Mouse (Mus musculus) v-Abl transformed pro-B cells (cell line): ENCODE measurements around the gene Adgrf3.

Experiments
- in situ Hi-C, 2 experiments: fragments of 400-800 bp; cut with MboI; formaldehyde crosslinking; loops; one replicate each; pipeline ENCODE4 v1.15.1; 2025; ENCODE audit not compliant: unreplicated experiment in 2 of 2

Adgrf3 gene

GRCm38 (mm10) chr5:30204441-30204840 lies 1.1 kb downstream of the Adgrf3 start:
- in situ Hi-C loops, result no loop called here

DNA sequence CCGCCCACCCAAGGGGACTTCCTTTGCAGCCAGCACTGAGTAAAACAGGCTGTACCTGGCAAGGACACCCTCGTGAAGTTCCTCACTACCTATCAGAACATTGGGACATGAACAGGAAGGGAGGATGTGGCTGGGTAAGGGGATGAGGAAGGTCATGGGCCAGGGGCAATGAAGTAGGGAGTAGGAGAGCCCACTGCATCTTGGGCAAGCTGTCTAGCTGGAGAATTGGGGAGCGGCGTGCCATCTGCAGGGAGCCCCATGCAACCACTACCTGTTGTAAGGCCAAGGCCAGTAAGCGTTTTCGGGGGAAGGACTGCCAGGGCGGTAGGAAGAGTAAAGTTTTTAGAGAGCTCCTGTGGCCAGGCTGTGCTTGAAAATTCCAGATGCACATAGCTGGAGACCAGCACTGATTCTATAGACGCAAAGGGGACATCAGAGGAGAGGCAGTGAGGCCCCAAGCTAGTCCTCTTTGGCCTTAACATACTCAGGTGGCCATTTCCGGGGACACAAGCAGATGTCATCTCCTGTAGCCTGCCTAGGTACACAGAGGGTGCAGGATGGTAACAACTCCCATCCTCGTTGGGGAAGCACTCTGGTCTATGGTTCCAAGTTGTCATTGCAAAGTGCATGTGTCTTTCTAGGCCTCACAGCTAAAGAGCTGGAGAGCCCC lies 2.2 kb downstream of the Adgrf3 start:
- in situ Hi-C loops, result no loop called here

- in situ Hi-C loops, result no loop called here
Measured at GRCm38 (mm10) chr5:30202221-30202620, 3.3 kb downstream of the Adgrf3 start.

DNA sequence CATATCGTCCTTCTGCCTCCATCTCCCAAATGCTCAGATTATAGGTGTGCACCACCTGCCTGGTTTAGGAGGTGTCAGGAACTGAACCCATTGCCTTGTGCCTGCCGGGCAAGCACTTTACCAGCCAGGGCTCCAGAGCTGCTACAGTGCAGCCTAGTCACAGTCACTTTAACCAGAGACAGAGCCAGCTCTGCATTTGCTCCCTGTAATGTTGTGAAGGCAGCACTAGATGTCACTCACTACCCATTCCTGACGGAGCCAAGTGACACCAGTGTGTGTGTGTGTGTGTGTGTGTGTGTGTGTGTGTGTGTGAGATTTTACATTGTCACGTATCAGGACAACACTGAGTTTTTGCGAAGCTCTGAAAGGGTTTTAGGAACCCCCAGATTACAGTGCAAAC lies 4.0 kb downstream of the Adgrf3 start:
- in situ Hi-C loops, result no loop called here

DNA sequence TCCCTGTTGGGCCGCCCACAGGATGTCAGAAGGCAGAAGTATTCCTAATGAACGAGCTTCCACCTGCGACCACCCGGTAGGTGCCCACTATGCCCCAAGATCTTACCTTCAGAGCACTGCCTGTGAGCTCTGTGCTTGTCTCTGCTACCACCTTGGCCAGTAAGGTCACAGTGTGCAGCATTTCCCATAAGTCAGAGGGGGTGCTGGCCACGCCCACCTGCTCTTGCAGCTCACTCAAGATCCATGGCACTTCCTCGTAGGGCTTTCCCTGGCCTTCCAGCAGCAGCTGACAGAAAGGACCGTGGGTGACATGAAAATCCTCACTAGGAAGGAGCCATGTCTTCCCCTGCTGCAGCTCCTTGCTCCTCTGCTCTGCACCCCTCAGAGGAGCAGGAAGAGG lies 7.3 kb downstream of the Adgrf3 start:
- in situ Hi-C loops, result no loop called here

- in situ Hi-C loops, result no loop called here
Measured at GRCm38 (mm10) chr5:30195340-30195739, 10.2 kb downstream of the Adgrf3 start.

GRCm38 (mm10) chr5:30192452-30192851 lies 13.1 kb downstream of the Adgrf3 start:
- in situ Hi-C loops, result no loop called here

DNA sequence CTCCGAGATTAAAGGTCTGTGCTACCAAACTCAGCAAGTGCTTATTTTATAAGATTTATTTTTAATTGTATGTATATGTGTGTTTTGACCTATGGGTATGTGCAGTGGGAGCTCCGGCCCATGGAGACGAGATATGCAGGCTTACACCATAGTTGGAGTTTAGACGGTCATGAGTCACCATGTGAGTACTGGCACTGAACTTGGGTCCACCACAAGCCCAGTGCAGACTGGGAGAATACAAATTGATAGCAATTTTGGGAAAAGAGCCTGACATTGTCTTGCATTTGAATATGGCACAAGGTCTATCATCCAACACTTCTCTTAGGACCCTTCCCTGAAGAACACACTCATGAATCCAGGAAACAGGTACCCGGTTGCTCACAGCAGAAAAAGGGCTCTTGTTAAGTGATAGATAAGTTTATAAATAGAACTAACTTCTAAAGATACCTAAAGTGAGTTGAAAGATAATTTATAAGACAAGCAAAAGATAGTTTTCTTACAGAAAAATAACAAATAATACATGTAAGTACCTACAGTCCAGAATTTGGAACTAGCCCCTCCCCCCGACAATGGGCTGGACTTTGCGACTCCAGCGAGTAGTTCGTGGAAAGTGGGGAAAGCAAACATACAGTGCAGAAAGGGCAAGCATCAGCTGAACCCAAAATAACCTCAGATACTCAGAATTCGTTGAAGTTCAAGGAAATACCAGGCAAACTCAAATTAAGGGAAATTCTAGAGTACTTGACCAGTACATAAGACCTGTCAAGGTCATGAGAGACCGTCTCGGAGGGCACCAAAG lies 17.6 kb downstream of the Adgrf3 start:
- in situ Hi-C loops, result no loop called here

- in situ Hi-C loops, result no loop called here
Measured at GRCm38 (mm10) chr5:30175811-30176210, 29.7 kb downstream of the Adgrf3 start.

GRCm38 (mm10) chr5:30172931-30173692 lies 32.4 kb downstream of the Adgrf3 start:
- in situ Hi-C loops, result no loop called here

DNA sequence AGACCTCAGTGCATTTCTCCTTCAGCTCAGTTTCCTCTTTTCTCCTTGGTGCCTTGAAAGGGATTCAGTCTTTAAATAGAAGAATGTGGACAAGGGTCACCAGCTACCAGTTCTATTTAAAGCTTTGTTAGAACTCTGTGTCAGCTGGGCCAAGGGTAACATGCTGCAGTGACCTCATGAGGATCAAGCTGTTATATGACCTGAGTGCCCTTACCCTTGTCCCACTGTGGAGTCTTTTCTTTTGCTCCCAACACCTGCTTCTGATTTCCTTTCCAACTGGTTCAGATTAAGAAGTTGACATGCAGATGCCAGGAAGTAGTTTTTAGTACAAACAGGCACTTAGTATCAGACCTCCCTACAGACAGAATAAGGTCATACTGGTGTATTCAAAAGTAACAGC lies 33.4 kb downstream of the Adgrf3 start:
- in situ Hi-C loops, result no loop called here

GRCm38 (mm10) chr5:30170303-30170940 lies 35.1 kb downstream of the Adgrf3 start:
- in situ Hi-C loops, result no loop called here

GRCm38 (mm10) chr5:30165234-30165946 lies 40.1 kb downstream of the Adgrf3 start:
- in situ Hi-C loops, result no loop called here

DNA sequence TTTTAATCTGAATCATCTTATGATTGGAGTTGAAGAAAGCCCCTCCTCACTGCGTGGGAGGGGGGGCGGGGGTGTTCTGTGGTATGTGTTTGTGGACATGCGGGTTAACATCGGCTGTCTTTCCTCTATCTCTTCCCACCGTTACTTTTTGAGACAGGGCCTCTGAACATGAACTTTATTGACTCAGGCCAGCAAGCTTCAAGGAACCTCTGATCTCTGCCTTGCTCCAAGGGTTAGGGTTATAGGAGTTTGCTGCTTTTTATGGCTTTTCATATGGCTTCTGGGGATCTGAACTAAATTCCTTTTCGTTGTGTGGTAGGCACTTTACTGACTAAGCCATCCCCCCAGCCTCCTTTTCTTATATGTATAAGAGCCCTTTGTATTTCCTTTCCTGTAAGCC lies 43.2 kb downstream of the Adgrf3 start:
- in situ Hi-C loops, result no loop called here

DNA sequence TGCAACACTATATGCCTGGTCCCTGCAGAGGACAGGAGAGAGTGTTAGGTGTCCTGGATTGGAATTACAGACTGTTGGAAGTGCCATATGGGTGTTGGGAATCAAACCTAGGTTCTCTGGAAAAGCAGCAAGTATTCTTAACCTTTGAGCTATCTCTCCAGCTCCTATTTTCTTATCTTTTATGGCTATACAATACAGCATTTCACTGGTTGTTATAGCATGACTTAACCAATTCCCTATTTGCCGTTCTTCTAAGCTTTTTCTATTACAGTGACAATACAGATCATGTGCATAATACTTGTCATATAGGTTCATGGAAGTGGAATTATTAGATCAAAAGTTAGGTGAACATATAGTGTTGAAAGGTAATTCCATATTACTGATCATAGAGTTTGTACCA lies 43.7 kb downstream of the Adgrf3 start:
- in situ Hi-C loops, result no loop called here

- in situ Hi-C loops, result no loop called here
Measured at GRCm38 (mm10) chr5:30159601-30160000, 45.9 kb downstream of the Adgrf3 start.

GRCm38 (mm10) chr5:30155821-30156629 lies 49.5 kb downstream of the Adgrf3 start:
- in situ Hi-C loops, result no loop called here

- in situ Hi-C loops, result no loop called here
Measured at GRCm38 (mm10) chr5:30155395-30155792, 50.1 kb downstream of the Adgrf3 start.
